Mouse (Mus musculus): ENCODE measurements around the gene Zfp831.

DNA sequence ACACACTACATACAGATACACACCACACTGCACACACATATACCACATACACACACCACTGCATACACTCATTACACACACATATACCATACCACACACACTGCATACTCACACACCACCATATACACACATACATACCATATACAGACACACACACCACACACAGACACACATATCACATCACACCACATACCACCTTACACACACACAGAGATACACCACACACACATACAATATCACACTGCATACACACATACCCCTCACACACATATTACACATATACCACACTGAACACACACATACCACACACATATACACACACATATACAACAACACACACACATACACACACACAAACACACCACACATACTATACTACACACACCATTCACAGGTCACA, 72.6 kb downstream of the Zfp831 start:
- no peak for TF ChIP-seq POLR2A (IDR thresholded peaks at IDR 0.05; ENCODE audit: control insufficient read depth in 1 of 2, insufficient read depth in 1 of 2, low read depth in 1 of 2, low read length in 2 of 2, poor library complexity in 1 of 2)
- TF ChIP-seq BHLHE40 (IDR thresholded peaks at IDR 0.05; ENCODE audit: borderline replicate concordance, low read depth, low read length) = no peak
- TF ChIP-seq GATA1 (IDR thresholded peaks at IDR 0.05; ENCODE audit: low read depth, low read length) = no peak
